Mouse (Mus musculus) thymus, postnatal 14 days (tissue): ENCODE measurements at regions not wholly inside any gene's neighbourhood (a gene's known extent, or its start where the extent isn't known, plus 50 kb on each side); places are given as distances from the start of the nearest gene placed in this dataset.

Experiments
- DNase-seq: peaks from one replicate; pipeline ENCODE4 v3.0.0; 2021

DNA sequence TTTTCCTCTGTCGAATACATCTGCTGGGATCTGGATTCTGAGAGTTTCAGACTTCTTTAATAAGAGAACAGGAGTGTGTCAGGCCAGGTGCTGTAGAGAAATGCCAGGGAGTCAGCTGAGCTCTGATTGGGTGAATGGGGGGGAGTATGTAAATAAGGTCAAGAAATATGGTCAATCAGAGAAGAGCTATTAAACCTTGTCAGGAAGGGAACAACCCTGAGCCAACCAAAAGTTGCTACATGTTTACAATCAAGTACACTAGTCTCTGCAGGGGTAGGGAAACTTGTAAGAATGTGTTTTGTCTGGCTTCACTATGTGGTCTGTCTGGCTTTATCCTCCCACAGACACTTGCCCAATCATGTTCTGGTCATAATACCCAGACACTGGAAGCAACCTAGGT lies 60.4 kb upstream of the Thpo start:
- no peak for DNase-seq
